Mouse (Mus musculus) erythroblast, embryonic 14.5 days (primary cell): ENCODE data around the gene Syn3. TPM values are rescaled to one million over a fixed set of nuclear protein-coding genes. Genes with fewer than 3 reads are reported as not detected.

ENCODE experiments used
- H3K27me3 ChIP-seq: 2 replicates; pipeline ENCODE4 v1.6.1; 2012; ENCODE audit warnings: inconsistent platforms; ENCODE audit not compliant: control insufficient read depth
- H3K36me3 ChIP-seq: 2 replicates; pipeline ENCODE4 v1.6.1; 2012; ENCODE audit warnings: mild to moderate bottlenecking, inconsistent platforms; ENCODE audit not compliant: control insufficient read depth
- H3K4me1 ChIP-seq: 2 replicates; pipeline ENCODE4 v1.6.1; 2012; ENCODE audit warnings: inconsistent platforms; ENCODE audit not compliant: control insufficient read depth
- H3K4me3 ChIP-seq: replicated peaks from 2 replicates; pipeline ENCODE3; 2012; ENCODE audit warnings: moderate library complexity, mild to moderate bottlenecking, inconsistent platforms
- H3K9me3 ChIP-seq: 2 replicates; pipeline ENCODE4 v1.6.1; 2012; ENCODE audit warnings: low read length, inconsistent platforms, mixed read lengths; ENCODE audit not compliant: control insufficient read depth
- GATA1 ChIP-seq: IDR thresholded peaks from 2 replicates; pipeline ENCODE4 v1.6.1; 2012; ENCODE audit warnings: low read length, inconsistent platforms, mixed read lengths
- TAL1 ChIP-seq: IDR thresholded peaks from 3 replicates; pipeline ENCODE4 v1.6.1; 2012; ENCODE audit warnings: low read length, inconsistent platforms, mixed read lengths
- polyA plus RNA-seq: library from polyadenylated mRNA; stranded (reverse); fragments of >175 nt; gene quantifications from 2 replicates; pipeline ENCODE4 v1.2.3, GENCODE M21; 2012

The Syn3 gene
- polyA plus RNA-seq, 1 experiment: not detected

GRCm38 (mm10) chr10:86218984-86219383 is 279.7 kb downstream of the Syn3 start:
- Histone ChIP-seq H3K36me3 (no peaks in the 10 kb centered on the region), H3K9me3 (no peaks in the 10 kb centered on the region), H3K4me3 (no peak overlapping the region), H3K27me3 (no peaks in the 10 kb centered on the region), H3K4me1 (no peaks in the 10 kb centered on the region)
- no peak for TF ChIP-seq TAL1
- no peak for TF ChIP-seq GATA1

DNA sequence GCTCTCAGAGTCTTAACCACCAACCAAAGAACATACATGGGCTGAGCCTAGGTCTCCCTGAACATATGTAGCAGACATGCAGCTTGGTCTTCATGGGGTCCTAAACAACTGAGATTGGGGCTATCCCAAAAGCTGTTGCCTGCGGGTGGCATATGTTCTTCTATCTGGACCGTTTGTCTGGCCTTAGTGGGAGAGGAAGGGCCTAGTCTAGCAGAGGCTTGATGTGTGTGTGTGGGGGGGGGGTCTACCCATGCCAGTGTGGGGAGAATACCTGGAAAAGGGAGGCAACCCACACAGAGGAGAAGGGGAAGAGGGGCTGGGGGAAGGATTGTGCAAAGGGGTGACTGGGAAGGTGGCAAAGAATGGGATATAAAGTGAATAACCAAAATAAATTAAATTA is 281.9 kb downstream of the Syn3 start:
- H3K36me3 ChIP-seq: no peaks in the 10 kb centered on the region
- no peaks in the 10 kb centered on the region for H3K9me3 ChIP-seq
- H3K27me3 ChIP-seq: no peaks in the 10 kb centered on the region
- no peaks in the 10 kb centered on the region for H3K4me1 ChIP-seq
- TF ChIP-seq GATA1 (no peak), TAL1 (no peak)
- H3K4me3 ChIP-seq: no peak overlapping the region

GRCm38 (mm10) chr10:86212062-86212461 is 286.6 kb downstream of the Syn3 start:
- no peaks in the 10 kb centered on the region for H3K9me3 ChIP-seq

DNA sequence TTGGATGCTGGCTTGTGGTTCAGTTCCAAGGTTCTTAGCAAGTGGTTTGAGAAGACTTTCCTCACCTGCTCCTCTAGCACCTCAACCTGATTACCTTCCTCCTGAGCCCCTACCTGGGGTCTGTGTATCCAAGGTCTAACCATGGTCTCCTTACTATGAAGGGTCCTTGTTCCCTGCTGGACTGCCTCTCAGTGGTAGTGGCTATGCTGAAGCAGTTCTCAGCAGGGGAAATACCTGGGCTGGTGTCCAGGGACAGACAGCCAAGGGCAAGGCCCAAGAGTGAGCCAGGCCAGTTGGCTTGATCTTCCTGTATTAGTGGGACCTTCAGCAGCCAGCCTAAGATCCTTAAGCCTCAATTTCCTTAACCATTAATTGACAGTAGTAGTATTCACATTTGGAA is 294.8 kb downstream of the Syn3 start:
- Histone ChIP-seq H3K36me3 (no peaks in the 10 kb centered on the region), H3K27me3 (no peaks in the 10 kb centered on the region), H3K4me3 (no peak overlapping the region), H3K9me3 (no peaks in the 10 kb centered on the region), H3K4me1 (no peaks in the 10 kb centered on the region)
- TF ChIP-seq TAL1 (no peak), GATA1 (no peak)

More at GRCm38 (mm10) chr10:86212062-86212461, 286.6 kb downstream of the Syn3 start:
- no peaks in the 10 kb centered on the region for H3K36me3 ChIP-seq
- TF ChIP-seq GATA1 (no peak), TAL1 (no peak)
- no peaks in the 10 kb centered on the region for H3K27me3 ChIP-seq
- no peak overlapping the region for H3K4me3 ChIP-seq
- H3K4me1 ChIP-seq: no peaks in the 10 kb centered on the region

- no peak overlapping the region for H3K4me3 ChIP-seq
Observed at GRCm38 (mm10) chr10:86203175-86203574, 295.5 kb downstream of the Syn3 start.

GRCm38 (mm10) chr10:86201826-86202225 is 296.9 kb downstream of the Syn3 start:
- no peaks in the 10 kb centered on the region for H3K4me1 ChIP-seq
- no peaks in the 10 kb centered on the region for H3K27me3 ChIP-seq
- H3K9me3 ChIP-seq: no peaks in the 10 kb centered on the region
- no peak overlapping the region for H3K4me3 ChIP-seq
- TF ChIP-seq TAL1 (no peak), GATA1 (no peak)
- no peaks in the 10 kb centered on the region for H3K36me3 ChIP-seq

More at GRCm38 (mm10) chr10:86203175-86203574, 295.5 kb downstream of the Syn3 start:
- no peaks in the 10 kb centered on the region for H3K4me1 ChIP-seq
- TF ChIP-seq TAL1: no peak
- TF ChIP-seq GATA1: no peak
- H3K9me3 ChIP-seq: no peaks in the 10 kb centered on the region
- no peaks in the 10 kb centered on the region for H3K36me3 ChIP-seq
- no peaks in the 10 kb centered on the region for H3K27me3 ChIP-seq

- Histone ChIP-seq H3K9me3 (no peaks in the 10 kb centered on the region), H3K4me3 (no peak overlapping the region), H3K36me3 (no peaks in the 10 kb centered on the region)
Observed at GRCm38 (mm10) chr10:86201006-86201405, 297.7 kb downstream of the Syn3 start.

GRCm38 (mm10) chr10:86196414-86197025 is 302.2 kb downstream of the Syn3 start:
- TF ChIP-seq TAL1 (no peak), GATA1 (no peak)
- no peaks in the 10 kb centered on the region for H3K27me3 ChIP-seq
- H3K4me3 ChIP-seq: no peak overlapping the region
- H3K36me3 ChIP-seq: no peaks in the 10 kb centered on the region
- no peaks in the 10 kb centered on the region for H3K9me3 ChIP-seq
- no peaks in the 10 kb centered on the region for H3K4me1 ChIP-seq

More at GRCm38 (mm10) chr10:86201006-86201405, 297.7 kb downstream of the Syn3 start:
- no peaks in the 10 kb centered on the region for H3K27me3 ChIP-seq
- TF ChIP-seq GATA1 (no peak), TAL1 (no peak)
- no peaks in the 10 kb centered on the region for H3K4me1 ChIP-seq

GRCm38 (mm10) chr10:86194722-86195121 is 304.0 kb downstream of the Syn3 start:
- no peaks in the 10 kb centered on the region for H3K36me3 ChIP-seq

DNA sequence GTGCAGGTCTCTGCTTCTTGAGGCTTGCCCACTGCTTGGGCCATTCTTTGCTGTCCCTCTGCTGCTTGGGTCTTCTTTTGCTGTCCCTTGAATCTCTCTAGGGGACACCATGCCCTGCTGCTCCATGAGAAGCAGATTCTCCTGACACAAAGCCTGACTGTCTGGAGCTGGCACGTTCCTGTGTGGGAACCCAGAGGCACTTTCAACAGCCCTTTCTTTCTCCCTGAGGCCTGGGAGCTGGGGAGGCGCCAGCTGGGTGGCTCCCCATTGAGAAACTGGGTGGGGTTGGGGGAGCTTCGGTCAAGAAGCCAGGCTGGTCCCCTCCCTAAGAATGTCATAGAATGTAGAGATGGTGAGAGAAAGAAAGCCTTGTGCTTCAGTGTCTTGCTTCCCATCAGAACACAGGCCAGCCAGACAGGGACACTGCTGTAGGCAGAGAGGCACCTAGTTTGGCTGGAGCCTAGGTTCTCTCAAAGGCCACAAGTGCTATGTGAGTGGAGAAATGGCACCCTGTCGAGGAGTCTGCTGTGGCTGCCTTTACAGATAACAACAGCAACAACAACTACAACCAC is 304.7 kb downstream of the Syn3 start:
- no peaks in the 10 kb centered on the region for H3K36me3 ChIP-seq
- TF ChIP-seq TAL1: no peak
- no peak for TF ChIP-seq GATA1

More at GRCm38 (mm10) chr10:86194722-86195121, 304.0 kb downstream of the Syn3 start:
- TF ChIP-seq TAL1 (no peak), GATA1 (no peak)
- Histone ChIP-seq H3K9me3 (no peaks in the 10 kb centered on the region), H3K27me3 (no peaks in the 10 kb centered on the region), H3K4me3 (no peak overlapping the region), H3K4me1 (no peaks in the 10 kb centered on the region)

More for the DNA sequence above, 304.7 kb downstream of the Syn3 start:
- Histone ChIP-seq H3K27me3 (no peaks in the 10 kb centered on the region), H3K4me1 (no peaks in the 10 kb centered on the region), H3K9me3 (no peaks in the 10 kb centered on the region), H3K4me3 (no peak overlapping the region)
